Mouse (Mus musculus) right cerebral cortex, adult 2 months (tissue): ENCODE results near the gene Mcm9.

Experiments
- DNase-seq, 2 experiments: peaks; one replicate each; pipeline ENCODE4 v3.0.0; 2021 to 2022; ENCODE audit warnings: low spot score in 2 of 2

Mcm9 gene

GRCm38 (mm10) chr10:53580621-53581081 is 49.6 kb downstream of the Mcm9 start:
- DNase-seq, result peak; percentile 51 to 54

GRCm38 (mm10) chr10:53580137-53580536 is 50.1 kb downstream of the Mcm9 start:
- DNase-seq, result no peak

- no peak for DNase-seq
These were observed 61.7 kb downstream of the Mcm9 start for GRCm38 (mm10) chr10:53568531-53568930.

- no peak for DNase-seq
These were observed 64.7 kb downstream of the Mcm9 start for GRCm38 (mm10) chr10:53565538-53565937.

GRCm38 (mm10) chr10:53562001-53562400 is 68.2 kb downstream of the Mcm9 start:
- DNase-seq, result no peak

DNA sequence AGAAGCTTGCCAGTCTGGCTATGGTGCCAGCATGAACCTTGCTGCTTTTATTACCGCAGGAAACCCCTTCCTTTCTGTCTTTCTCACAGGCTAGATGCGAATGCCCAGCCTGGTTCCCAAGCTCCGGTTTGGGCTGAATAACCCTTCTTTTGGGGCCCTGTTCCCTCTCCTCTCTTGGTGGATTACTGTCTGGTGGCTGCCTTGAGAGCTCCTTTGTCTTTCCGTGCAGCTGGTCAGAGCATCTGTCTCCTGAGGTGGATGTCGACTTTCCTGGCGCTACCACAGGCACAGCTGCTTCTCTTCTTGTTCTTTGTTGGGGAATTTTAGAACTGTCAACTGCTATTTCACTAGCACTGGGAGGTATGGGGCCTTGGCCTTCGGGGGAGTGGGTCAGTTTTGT is 92.6 kb downstream of the Mcm9 start:
- DNase-seq, result no peak

- no peak for DNase-seq
These were observed 97.9 kb downstream of the Mcm9 start for GRCm38 (mm10) chr10:53532297-53532696.

GRCm38 (mm10) chr10:53527838-53528773 is 102.1 kb downstream of the Mcm9 start:
- peak; percentile 77 to 83 for DNase-seq

DNA sequence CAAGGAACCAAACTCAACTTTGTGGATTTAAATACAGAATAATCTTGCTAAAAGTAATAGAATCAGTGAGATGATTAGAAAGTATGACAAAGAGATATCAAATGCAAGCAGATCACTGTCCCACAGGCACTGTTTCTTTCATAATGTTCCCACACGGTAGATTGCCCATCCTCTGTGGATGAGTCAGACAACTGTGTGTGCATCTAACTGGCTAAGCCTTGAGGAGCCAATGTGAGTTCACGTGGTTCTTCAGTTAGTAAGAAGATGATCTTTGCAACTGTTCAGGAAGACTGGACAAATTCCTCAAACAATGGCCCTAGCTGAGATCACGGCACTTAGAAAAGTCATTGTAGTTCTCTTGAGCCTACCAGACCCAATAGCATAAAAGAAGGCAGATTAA is 102.9 kb downstream of the Mcm9 start:
- DNase-seq, result no peak

GRCm38 (mm10) chr10:53526350-53526749 is 103.9 kb downstream of the Mcm9 start:
- no peak for DNase-seq

GRCm38 (mm10) chr10:53525265-53525976 is 104.8 kb downstream of the Mcm9 start:
- DNase-seq, result no peak

DNA sequence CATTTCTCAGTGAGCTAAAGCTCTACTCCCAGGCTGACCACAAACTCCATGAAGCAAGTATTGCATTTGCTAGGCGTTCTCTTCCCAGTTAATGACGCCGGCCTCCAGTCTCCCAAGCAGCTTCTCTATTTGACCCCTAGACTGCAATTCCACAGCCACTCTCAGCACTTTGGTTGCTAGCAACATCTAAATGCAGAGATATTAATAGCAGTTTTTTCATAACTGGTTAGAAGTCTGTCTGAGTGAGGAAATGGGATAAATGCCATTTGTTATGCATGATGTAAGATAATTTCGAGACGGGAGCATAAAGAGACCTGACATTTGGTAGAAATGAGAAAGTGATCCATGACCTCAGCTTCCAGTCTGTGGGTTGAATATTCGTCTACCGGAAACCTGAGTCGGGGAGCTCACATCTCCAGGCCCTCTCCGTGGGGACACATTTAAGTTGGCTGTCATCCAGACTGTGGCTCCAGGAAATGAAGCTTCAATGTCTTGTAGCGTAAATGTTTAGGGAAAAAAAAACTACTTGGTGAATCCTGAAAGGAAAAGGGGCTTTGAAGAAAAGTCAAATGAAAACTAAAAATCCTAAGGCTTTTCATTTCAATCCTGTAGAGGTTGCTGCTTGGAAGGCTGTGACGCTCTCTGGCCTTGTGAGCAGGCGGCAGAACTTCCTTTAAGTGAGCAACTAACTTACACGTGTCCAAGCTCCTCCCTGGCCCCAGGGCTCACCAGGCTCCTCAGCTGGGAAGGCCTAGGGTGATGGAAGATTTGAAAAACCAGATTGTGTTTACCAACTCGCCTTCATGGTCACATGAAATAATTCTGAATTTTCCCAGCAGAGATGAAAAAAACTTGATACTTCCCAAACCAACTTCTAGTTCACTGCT is 110.9 kb downstream of the Mcm9 start:
- DNase-seq, result no peak

- no peak for DNase-seq
These were observed 111.7 kb downstream of the Mcm9 start for GRCm38 (mm10) chr10:53518599-53518913.

DNA sequence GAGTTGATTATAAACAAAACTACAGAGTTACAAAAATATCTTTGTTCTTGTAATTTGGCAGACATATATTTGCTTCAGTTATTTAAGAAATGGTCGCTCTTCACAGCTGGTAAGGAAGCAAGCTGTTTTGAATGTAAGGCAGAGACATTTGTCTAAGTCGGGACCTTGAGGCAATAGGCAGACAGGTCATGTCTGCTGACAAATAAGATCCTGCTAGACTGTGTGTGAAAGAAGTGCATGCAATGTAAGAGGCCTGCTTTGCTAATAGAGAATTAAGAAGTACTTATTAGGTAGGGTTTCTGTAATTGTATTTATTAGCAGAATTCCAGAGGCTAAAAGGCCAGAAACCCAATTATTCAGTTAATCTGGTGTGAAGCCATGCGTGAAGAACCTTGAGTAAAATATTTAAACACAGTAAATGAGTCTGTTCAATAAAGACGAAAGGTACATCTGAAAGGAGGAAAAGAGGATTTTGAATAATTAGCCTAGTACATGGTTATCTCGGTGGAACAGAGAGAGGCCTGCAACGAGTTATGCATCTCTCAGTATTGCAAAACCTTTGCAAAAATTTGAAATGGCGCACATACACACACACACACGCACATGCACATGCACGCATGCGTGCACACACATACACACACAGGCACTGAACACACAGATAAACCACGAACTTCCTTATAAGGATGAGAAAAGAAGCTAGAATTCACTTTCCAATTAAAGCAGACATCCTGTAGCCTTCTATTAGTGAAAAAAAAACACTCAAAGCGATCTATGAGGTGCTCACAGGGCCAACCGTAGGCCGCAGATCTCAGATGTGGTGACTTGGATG is 112.3 kb downstream of the Mcm9 start:
- no peak for DNase-seq

- peak in 1 of 2 experiments; percentile 6 for DNase-seq
These were observed 117.7 kb downstream of the Mcm9 start for GRCm38 (mm10) chr10:53512491-53512890.

- DNase-seq, result peak; percentile 78
These were observed 121.0 kb downstream of the Mcm9 start for GRCm38 (mm10) chr10:53509158-53509773.

DNA sequence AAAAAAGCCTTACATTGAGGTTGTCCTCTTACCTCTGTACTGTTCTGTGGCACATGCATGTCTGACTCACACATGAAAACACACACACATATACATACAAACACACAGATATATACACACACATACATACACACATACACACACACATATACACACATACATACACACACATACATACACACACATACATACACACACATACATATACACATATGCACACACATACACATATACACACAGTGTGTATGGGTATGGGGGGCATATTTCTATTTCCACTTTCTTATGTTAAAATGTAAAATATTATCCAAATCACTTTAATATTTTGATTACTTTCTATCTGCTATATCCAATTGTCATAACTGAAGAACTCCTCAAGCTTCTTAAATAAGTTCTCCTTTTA is 121.6 kb downstream of the Mcm9 start:
- no peak for DNase-seq

DNA sequence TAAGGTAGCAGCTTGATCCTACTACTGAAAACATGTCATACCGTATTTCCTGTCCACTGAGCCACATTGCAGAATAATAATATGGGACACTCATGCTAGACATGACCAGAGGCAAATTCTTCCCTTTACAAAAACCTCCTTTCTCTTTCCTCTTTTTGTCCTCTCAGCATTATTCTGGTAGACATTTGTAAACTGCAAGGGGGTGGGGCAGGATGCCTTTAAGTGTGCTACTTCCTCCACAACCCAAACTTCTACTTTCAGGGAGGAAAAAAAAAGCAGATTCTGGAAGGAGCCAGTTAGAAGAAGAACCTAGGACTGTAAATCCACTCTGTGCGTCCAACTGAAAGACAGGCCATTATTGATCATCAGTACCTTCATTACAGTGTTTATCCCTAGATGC is 124.7 kb downstream of the Mcm9 start:
- DNase-seq, result no peak

DNA sequence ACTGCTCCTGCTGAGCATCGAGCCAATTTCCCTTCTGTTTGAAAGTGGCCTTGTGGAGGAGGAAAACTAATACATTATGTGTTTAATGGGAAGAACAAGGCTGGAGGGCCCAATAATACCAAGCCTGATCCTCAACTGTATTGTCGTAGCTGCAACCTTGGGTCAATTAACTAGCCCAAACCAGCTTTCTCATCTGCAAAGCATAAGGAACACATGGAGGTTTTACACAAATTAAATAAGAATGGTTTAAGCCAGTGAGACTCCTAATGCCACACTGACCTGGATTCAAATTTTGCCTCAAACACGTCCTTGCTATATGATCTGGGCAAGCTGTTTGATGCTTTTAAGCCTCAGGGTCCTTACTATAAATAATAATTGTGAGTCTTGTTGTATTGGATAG is 125.2 kb downstream of the Mcm9 start:
- DNase-seq, result no peak
